Mouse (Mus musculus) embryonic fibroblast, embryonic 13.5 days (primary cell): ENCODE measurements around the gene Ntng1. TPM values are rescaled to one million over a fixed set of nuclear protein-coding genes. Genes with fewer than 3 reads are reported as not detected.

Experiments used
- H3K27ac ChIP-seq: 2 replicates; pipeline ENCODE4 v1.5.1; 2012; ENCODE audit warnings: low read length, control low read depth, inconsistent platforms; ENCODE audit not compliant: insufficient read depth
- H3K4me1 ChIP-seq: 2 replicates; pipeline ENCODE4 v1.6.1; 2011; ENCODE audit warnings: low read length; ENCODE audit not compliant: control insufficient read depth, insufficient read depth
- H3K4me3 ChIP-seq: 2 replicates; pipeline ENCODE4 v1.5.1; 2011; ENCODE audit warnings: mild to moderate bottlenecking, control low read depth, low read length; ENCODE audit not compliant: insufficient read depth
- CTCF ChIP-seq: IDR thresholded peaks from 2 replicates; pipeline ENCODE4 v1.5.1; 2011; ENCODE audit warnings: mild to moderate bottlenecking, control low read depth, low read length, moderate library complexity, borderline replicate concordance; ENCODE audit not compliant: insufficient read depth
- POLR2A ChIP-seq: IDR thresholded peaks from 2 replicates; pipeline ENCODE4 v1.6.1; 2011; ENCODE audit warnings: low read depth, mild to moderate bottlenecking, control low read depth, low read length, moderate library complexity
- polyA plus RNA-seq: library from polyadenylated mRNA; stranded (reverse); fragments of >200 nt; gene quantifications from 2 replicates; pipeline ENCODE4 v1.2.4, GENCODE M21; 2011; ENCODE audit warnings: low read depth; ENCODE audit not compliant: missing spikeins, insufficient read length

The Ntng1 gene
- polyA plus RNA-seq, 1 experiment = 1.3 TPM

- H3K4me3 ChIP-seq = no peak overlapping the region
- no peak for TF ChIP-seq POLR2A
- TF ChIP-seq CTCF = no peak
These were observed 143.5 kb downstream of the Ntng1 start for GRCm38 (mm10) chr3:110000349-110000748.

GRCm38 (mm10) chr3:109995663-109996024 lies 148.2 kb downstream of the Ntng1 start:
- no peaks in the 10 kb centered on the region for H3K4me1 ChIP-seq
- TF ChIP-seq CTCF (no peak), POLR2A (no peak)
- H3K27ac ChIP-seq = no peak overlapping the region
- no peak overlapping the region for H3K4me3 ChIP-seq

More at GRCm38 (mm10) chr3:110000349-110000748, 143.5 kb downstream of the Ntng1 start:
- Histone ChIP-seq H3K4me1 (no peaks in the 10 kb centered on the region), H3K27ac (no peak overlapping the region)

GRCm38 (mm10) chr3:109994978-109995662 lies 148.7 kb downstream of the Ntng1 start:
- Histone ChIP-seq H3K4me3 (no peak overlapping the region), H3K4me1 (no peaks in the 10 kb centered on the region), H3K27ac (no peak overlapping the region)
- TF ChIP-seq CTCF (no peak), POLR2A (no peak)

- TF ChIP-seq CTCF (no peak), POLR2A (no peak)
- Histone ChIP-seq H3K4me1 (no peaks in the 10 kb centered on the region), H3K27ac (no peak overlapping the region), H3K4me3 (no peak overlapping the region)
These were observed 159.7 kb downstream of the Ntng1 start for GRCm38 (mm10) chr3:109984086-109984485.

- Histone ChIP-seq H3K4me1 (no peaks in the 10 kb centered on the region), H3K4me3 (no peak overlapping the region), H3K27ac (no peak overlapping the region)
- TF ChIP-seq CTCF (no peak), POLR2A (no peak)
These were observed 166.2 kb downstream of the Ntng1 start for GRCm38 (mm10) chr3:109977614-109978013.

GRCm38 (mm10) chr3:109975106-109975505 lies 168.7 kb downstream of the Ntng1 start:
- no peak overlapping the region for H3K4me3 ChIP-seq
- H3K4me1 ChIP-seq = no peaks in the 10 kb centered on the region
- no peak overlapping the region for H3K27ac ChIP-seq
- TF ChIP-seq CTCF (no peak), POLR2A (no peak)

- no peak for TF ChIP-seq POLR2A
- no peak for TF ChIP-seq CTCF
- no peaks in the 10 kb centered on the region for H3K4me1 ChIP-seq
- H3K4me3 ChIP-seq = no peak overlapping the region
These were observed 172.3 kb downstream of the Ntng1 start for GRCm38 (mm10) chr3:109971465-109971864.

GRCm38 (mm10) chr3:109970181-109970580 lies 173.6 kb downstream of the Ntng1 start:
- no peak overlapping the region for H3K4me3 ChIP-seq
- H3K27ac ChIP-seq = no peak overlapping the region
- TF ChIP-seq CTCF (no peak), POLR2A (no peak)
- H3K4me1 ChIP-seq = no peaks in the 10 kb centered on the region

More at GRCm38 (mm10) chr3:109971465-109971864, 172.3 kb downstream of the Ntng1 start:
- H3K27ac ChIP-seq = no peak overlapping the region

GRCm38 (mm10) chr3:109962631-109963030 lies 181.2 kb downstream of the Ntng1 start:
- Histone ChIP-seq H3K27ac (no peak overlapping the region), H3K4me1 (no peaks in the 10 kb centered on the region), H3K4me3 (no peak overlapping the region)
- no peak for TF ChIP-seq CTCF
- no peak for TF ChIP-seq POLR2A

- TF ChIP-seq CTCF (no peak), POLR2A (no peak)
- no peaks in the 10 kb centered on the region; the same call in 1 of the 2 replicates for H3K4me1 ChIP-seq
- H3K4me3 ChIP-seq = no peak overlapping the region
- no peak overlapping the region for H3K27ac ChIP-seq
These were observed 200.9 kb downstream of the Ntng1 start for GRCm38 (mm10) chr3:109942960-109943359.
